Mouse (Mus musculus): Measurements from ENCODE around the gene Tnni3. TPM values are rescaled to one million over a fixed set of nuclear protein-coding genes. Genes with fewer than 3 reads are reported as not detected.

The Tnni3 gene
- polyA plus RNA-seq, 1 experiment, result 1.4 TPM

GRCm38 (mm10) chr7:4508739-4509116 lies 15.3 kb downstream of the Tnni3 start:
- 90% methylated on average over 8 of the region's 8 CpGs for WGBS
- H3K27ac ChIP-seq (ENCODE audit: insufficient read depth, low read depth, low read length), result no peak overlapping the region

GRCm38 (mm10) chr7:4508062-4508738 lies 15.8 kb downstream of the Tnni3 start:
- Histone ChIP-seq H3K36me3 (ENCODE audit: control insufficient read depth, insufficient read depth, low read length) (no peaks in the 10 kb centered on the region), H3K4me3 (ENCODE audit: low read depth, low read length) (no peak overlapping the region), H3K27ac (ENCODE audit: insufficient read depth, low read depth, low read length) (no peak overlapping the region), H3K27me3 (ENCODE audit: control insufficient read depth, insufficient read depth, low read length) (no peaks in the 10 kb centered on the region), H3K4me1 (ENCODE audit: control insufficient read depth, insufficient read depth, insufficient read length, low read length) (peaks cover 2% of the 10 kb centered on the region)
- TF ChIP-seq CTCF (IDR thresholded peaks at IDR 0.05; ENCODE audit: extremely low read depth, insufficient read length, insufficient replicate concordance, low read depth, low read length), result no peak
- TF ChIP-seq POLR2A (IDR thresholded peaks at IDR 0.05; ENCODE audit: low read depth, low read length), result no peak
- 86% methylated on average over 32 of the region's 32 CpGs for WGBS

More at GRCm38 (mm10) chr7:4508739-4509116, 15.3 kb downstream of the Tnni3 start:
- no peak overlapping the region for H3K4me3 ChIP-seq (ENCODE audit: low read depth, low read length)
- TF ChIP-seq CTCF (IDR thresholded peaks at IDR 0.05; ENCODE audit: extremely low read depth, insufficient read length, insufficient replicate concordance, low read depth, low read length), result no peak
- TF ChIP-seq POLR2A (IDR thresholded peaks at IDR 0.05; ENCODE audit: low read depth, low read length), result no peak
- H3K4me1 ChIP-seq (ENCODE audit: control insufficient read depth, insufficient read depth, insufficient read length, low read length), result peaks cover 2% of the 10 kb centered on the region
- H3K36me3 ChIP-seq (ENCODE audit: control insufficient read depth, insufficient read depth, low read length), result no peaks in the 10 kb centered on the region
- no peaks in the 10 kb centered on the region for H3K27me3 ChIP-seq (ENCODE audit: control insufficient read depth, insufficient read depth, low read length)

GRCm38 (mm10) chr7:4507220-4507619 lies 16.8 kb downstream of the Tnni3 start:
- H3K27ac ChIP-seq (ENCODE audit: insufficient read depth, low read depth, low read length), result no peak overlapping the region
- no peak overlapping the region for H3K4me3 ChIP-seq (ENCODE audit: low read depth, low read length)
- peaks cover 2% of the 10 kb centered on the region for H3K4me1 ChIP-seq (ENCODE audit: control insufficient read depth, insufficient read depth, insufficient read length, low read length)
- H3K27me3 ChIP-seq (ENCODE audit: control insufficient read depth, insufficient read depth, low read length), result no peaks in the 10 kb centered on the region
- TF ChIP-seq CTCF (IDR thresholded peaks at IDR 0.05; ENCODE audit: extremely low read depth, insufficient read length, insufficient replicate concordance, low read depth, low read length) (no peak), POLR2A (IDR thresholded peaks at IDR 0.05; ENCODE audit: low read depth, low read length) (no peak)
- 27% methylated on average over 3 of the region's 4 CpGs for WGBS
- no peaks in the 10 kb centered on the region for H3K36me3 ChIP-seq (ENCODE audit: control insufficient read depth, insufficient read depth, low read length)

GRCm38 (mm10) chr7:4504646-4505435 lies 19.2 kb downstream of the Tnni3 start:
- TF ChIP-seq POLR2A (IDR thresholded peaks at IDR 0.05; ENCODE audit: low read depth, low read length) (no peak), CTCF (IDR thresholded peaks at IDR 0.05; ENCODE audit: extremely low read depth, insufficient read length, insufficient replicate concordance, low read depth, low read length) (no peak)
- Histone ChIP-seq H3K27me3 (ENCODE audit: control insufficient read depth, insufficient read depth, low read length) (no peaks in the 10 kb centered on the region), H3K4me1 (ENCODE audit: control insufficient read depth, insufficient read depth, insufficient read length, low read length) (peaks cover 2% of the 10 kb centered on the region), H3K27ac (ENCODE audit: insufficient read depth, low read depth, low read length) (peak overlapping the region; percentile 36), H3K36me3 (ENCODE audit: control insufficient read depth, insufficient read depth, low read length) (no peaks in the 10 kb centered on the region), H3K4me3 (ENCODE audit: low read depth, low read length) (no peak overlapping the region)
- WGBS, result 65% methylated on average over 11 of the region's 11 CpGs

- TF ChIP-seq CTCF (IDR thresholded peaks at IDR 0.05; ENCODE audit: extremely low read depth, insufficient read length, insufficient replicate concordance, low read depth, low read length) (no peak), POLR2A (IDR thresholded peaks at IDR 0.05; ENCODE audit: low read depth, low read length) (no peak)
- WGBS, result 65% methylated on average over 5 of the region's 5 CpGs
- Histone ChIP-seq H3K4me3 (ENCODE audit: low read depth, low read length) (no peak overlapping the region), H3K36me3 (ENCODE audit: control insufficient read depth, insufficient read depth, low read length) (no peaks in the 10 kb centered on the region), H3K4me1 (ENCODE audit: control insufficient read depth, insufficient read depth, insufficient read length, low read length) (no peaks in the 10 kb centered on the region; the same call in 1 of the 2 replicates), H3K27me3 (ENCODE audit: control insufficient read depth, insufficient read depth, low read length) (no peaks in the 10 kb centered on the region), H3K27ac (ENCODE audit: insufficient read depth, low read depth, low read length) (peak overlapping the region; percentile 36; the same call in 1 of the 2 replicates)
Measured at GRCm38 (mm10) chr7:4503858-4504257, 20.2 kb downstream of the Tnni3 start.

- TF ChIP-seq CTCF (IDR thresholded peaks at IDR 0.05; ENCODE audit: extremely low read depth, insufficient read length, insufficient replicate concordance, low read depth, low read length) (no peak), POLR2A (IDR thresholded peaks at IDR 0.05; ENCODE audit: low read depth, low read length) (no peak)
- WGBS, result 74% methylated on average over 4 of the region's 4 CpGs
- no peak overlapping the region for H3K4me3 ChIP-seq (ENCODE audit: low read depth, low read length)
- no peaks in the 10 kb centered on the region for H3K36me3 ChIP-seq (ENCODE audit: control insufficient read depth, insufficient read depth, low read length)
- no peaks in the 10 kb centered on the region for H3K27me3 ChIP-seq (ENCODE audit: control insufficient read depth, insufficient read depth, low read length)
- no peak overlapping the region for H3K27ac ChIP-seq (ENCODE audit: insufficient read depth, low read depth, low read length)
- no peaks in the 10 kb centered on the region; the same call in 1 of the 2 replicates for H3K4me1 ChIP-seq (ENCODE audit: control insufficient read depth, insufficient read depth, insufficient read length, low read length)
Measured at GRCm38 (mm10) chr7:4503100-4503499, 20.9 kb downstream of the Tnni3 start.
